Mouse (Mus musculus): ENCODE measurements at regions not wholly inside any gene's neighbourhood (a gene's known extent, or its start where the extent isn't known, plus 50 kb on each side); places are given as distances from the start of the nearest gene placed in this dataset.

DNA sequence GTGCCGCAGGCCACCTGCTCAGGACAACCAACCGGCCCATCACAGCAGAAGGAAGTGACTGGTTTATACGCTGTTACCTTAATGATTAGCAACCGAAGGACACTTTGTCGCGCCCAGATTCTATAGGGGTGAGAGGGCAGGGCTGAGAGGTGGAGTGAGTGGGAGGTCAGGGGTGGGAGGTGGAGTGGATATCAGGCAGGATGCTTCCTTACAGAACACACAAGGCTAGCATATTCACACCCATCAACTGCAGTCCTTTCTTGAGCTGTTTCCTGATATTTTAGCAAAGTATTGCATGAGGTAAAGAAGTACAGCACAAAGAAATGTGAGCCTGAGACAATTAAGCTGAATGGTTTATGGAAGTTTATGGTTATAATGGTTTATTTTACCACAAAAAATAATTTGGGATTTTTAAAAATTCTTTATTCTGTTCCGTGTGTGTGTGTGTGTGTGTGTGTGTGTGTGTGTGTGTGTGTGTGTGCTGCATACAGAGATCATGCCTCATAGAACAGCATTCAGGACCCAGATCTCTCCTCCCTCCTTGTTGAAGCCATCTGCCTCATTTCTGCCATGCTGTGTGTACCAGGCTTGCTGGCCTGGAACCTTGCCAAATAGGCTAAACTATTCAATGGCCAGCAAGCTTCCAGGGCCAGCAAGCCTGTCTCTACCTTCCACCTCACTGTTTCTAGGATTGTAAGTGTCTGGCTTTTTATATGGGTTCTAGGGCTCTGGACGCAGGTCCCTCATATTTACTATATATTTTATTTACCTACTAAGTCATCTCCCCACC is 190.5 kb downstream of the Prkcq start:
- DNase-seq (ENCODE audit: low spot score), result no peak

DNA sequence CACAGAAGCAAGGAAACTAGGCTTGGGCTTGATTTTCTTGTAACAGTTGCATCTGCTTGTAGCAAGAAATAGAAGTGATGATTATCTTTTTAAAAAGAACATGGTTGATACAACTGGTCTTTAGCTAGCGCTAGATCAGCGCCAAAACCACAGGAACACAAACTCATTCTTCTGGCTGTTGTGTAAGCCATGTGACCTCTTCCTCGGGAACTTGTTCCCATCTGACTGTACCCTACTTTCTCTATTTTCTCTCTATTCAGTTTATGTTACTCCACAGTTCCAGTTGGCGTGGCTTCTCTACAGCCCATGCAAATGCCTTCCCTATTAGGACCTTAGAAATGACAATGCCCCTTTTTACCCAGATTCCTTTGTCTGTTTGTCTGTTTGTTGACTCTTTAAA is 187.4 kb downstream of the Prkcq start:
- DNase-seq (ENCODE audit: low spot score), result no peak

DNA sequence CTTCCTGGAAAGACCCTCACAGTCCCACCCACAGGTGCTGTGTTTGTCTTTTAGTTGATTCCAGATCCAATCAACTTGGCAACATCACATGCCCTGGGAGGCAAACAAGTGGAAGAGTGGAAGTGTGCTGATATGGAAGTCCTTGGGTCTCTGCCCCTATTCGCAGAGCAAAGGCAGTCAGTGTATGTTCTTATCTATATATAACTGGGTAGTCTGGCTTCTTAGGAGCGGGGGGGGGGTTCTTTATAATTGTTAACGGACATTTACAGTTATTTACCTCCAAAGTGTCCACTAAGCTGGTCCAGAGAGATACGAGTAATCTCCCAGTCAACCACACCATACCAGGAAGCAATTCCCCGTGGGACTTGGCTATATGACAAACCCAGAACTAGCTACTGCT is 184.8 kb downstream of the Prkcq start:
- DNase-seq (ENCODE audit: low spot score), result no peak

DNA sequence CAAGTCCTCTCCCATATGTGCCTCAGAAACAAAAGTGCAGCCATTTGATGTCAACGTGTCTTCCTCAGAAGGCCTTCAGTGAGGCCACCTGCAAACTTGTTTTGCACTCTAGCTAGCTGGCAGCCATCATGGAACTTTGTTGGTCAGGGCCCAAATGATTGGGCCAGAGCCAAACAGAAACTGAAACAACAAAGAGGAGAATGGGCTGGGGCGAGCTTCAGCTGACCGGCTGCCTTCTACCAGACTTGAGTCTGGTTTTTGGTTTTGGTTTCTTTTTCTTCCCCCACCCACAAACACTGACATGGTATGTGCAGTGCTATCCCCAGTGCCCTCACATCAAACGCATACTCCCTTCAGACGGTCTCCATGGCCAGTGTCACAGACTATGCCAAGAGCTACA is 183.7 kb downstream of the Prkcq start:
- no peak for DNase-seq (ENCODE audit: low spot score)

All from spleen, adult 12 weeks (tissue).